Mouse (Mus musculus) midbrain, embryonic 13.5 days (tissue): Measurements from ENCODE around the gene Ice1. TPM values are rescaled to one million over a fixed set of nuclear protein-coding genes. Genes with fewer than 3 reads are reported as not detected.

ENCODE experiments used
- ATAC-seq: fragments of 200-750 bp; cut with Nextera tagmentation; 2 replicates; pipeline ENCODE4 v1.8.0; 2017; ENCODE audit warnings: mild to moderate bottlenecking, moderate TSS enrichment, moderate library complexity
- H3K27ac ChIP-seq: fragments of 300-500 bp; sonication (generic); 2 replicates; pipeline ENCODE4 v1.5.1; 2015; ENCODE audit warnings: inconsistent platforms, mild to moderate bottlenecking, moderate library complexity
- H3K27me3 ChIP-seq: fragments of 300-500 bp; sonication (generic); 2 replicates; pipeline ENCODE4 v1.6.1; 2015; ENCODE audit warnings: mild to moderate bottlenecking, inconsistent platforms
- H3K36me3 ChIP-seq: fragments of 300-500 bp; sonication (generic); 2 replicates; pipeline ENCODE4 v1.6.1; 2015; ENCODE audit warnings: mild to moderate bottlenecking, inconsistent platforms
- H3K4me1 ChIP-seq: fragments of 300-500 bp; sonication (generic); replicated peaks from 2 replicates; pipeline ENCODE4 v1.6.1; 2015; ENCODE audit warnings: inconsistent platforms
- H3K4me2 ChIP-seq: fragments of 300-500 bp; sonication (generic); replicated peaks from 2 replicates; pipeline ENCODE4 v1.6.1; 2015; ENCODE audit warnings: moderate library complexity, mild to moderate bottlenecking, inconsistent platforms
- H3K4me3 ChIP-seq: fragments of 300-500 bp; sonication (generic); replicated peaks from 2 replicates; pipeline ENCODE4 v1.5.1; 2015; ENCODE audit warnings: mild to moderate bottlenecking, inconsistent platforms
- H3K9ac ChIP-seq: fragments of 300-500 bp; sonication (generic); replicated peaks from 2 replicates; pipeline ENCODE4 v1.6.1; 2015; ENCODE audit warnings: mild to moderate bottlenecking, inconsistent platforms
- H3K9me3 ChIP-seq: fragments of 300-500 bp; sonication (generic); 2 replicates; pipeline ENCODE4 v1.6.1; 2016; ENCODE audit warnings: mild to moderate bottlenecking, inconsistent platforms
- WGBS: fragments of 180-500 bp; shearing (Covaris S2); methylation state at CpG from one replicate; pipeline ENCODE4 v1.1.7; 2015; 5-methylcytosine and 5-hydroxymethylcytosine counted together
- polyA plus RNA-seq: library from polyadenylated mRNA; unstranded; fragments of >200 nt; fragmentation: Nextera tagmentation; extraction: Ambion mirVana; gene quantifications from 2 replicates; pipeline ENCODE4 v1.2.1, GENCODE M21; 2015

Gene Ice1
- polyA plus RNA-seq, 1 experiment from 2014 or later, result 31.2 TPM

GRCm38 (mm10) chr13:70655570-70655969, 18.1 kb upstream of the Ice1 start:
- no peaks in the 10 kb centered on the region for H3K27me3 ChIP-seq
- no peak overlapping the region for H3K4me2 ChIP-seq
- no peak overlapping the region for H3K4me3 ChIP-seq
- H3K4me1 ChIP-seq, result no peaks in the 10 kb centered on the region
- H3K9me3 ChIP-seq, result no peaks in the 10 kb centered on the region
- H3K9ac ChIP-seq, result no peak overlapping the region
- H3K27ac ChIP-seq, result no peak overlapping the region
- 85% methylated on average over 12 of the region's 12 CpGs for WGBS
- ATAC-seq, result no peak
- H3K36me3 ChIP-seq, result no peaks in the 10 kb centered on the region

- WGBS, result 81% methylated on average over 5 of the region's 5 CpGs
- no peak overlapping the region for H3K4me3 ChIP-seq
- H3K4me2 ChIP-seq, result no peak overlapping the region
- H3K36me3 ChIP-seq, result no peaks in the 10 kb centered on the region
- no peak overlapping the region for H3K9ac ChIP-seq
- H3K27ac ChIP-seq, result no peak overlapping the region
- H3K27me3 ChIP-seq, result no peaks in the 10 kb centered on the region
- H3K9me3 ChIP-seq, result no peaks in the 10 kb centered on the region
- no peak for ATAC-seq
- no peaks in the 10 kb centered on the region for H3K4me1 ChIP-seq
Measured at GRCm38 (mm10) chr13:70654091-70654770, 16.8 kb upstream of the Ice1 start.

- Histone ChIP-seq H3K36me3 (no peaks in the 10 kb centered on the region), H3K9ac (no peak overlapping the region), H3K4me2 (no peak overlapping the region), H3K4me1 (no peaks in the 10 kb centered on the region), H3K4me3 (no peak overlapping the region), H3K9me3 (no peaks in the 10 kb centered on the region), H3K27ac (no peak overlapping the region), H3K27me3 (no peaks in the 10 kb centered on the region)
- no peak for ATAC-seq
- WGBS, result 79% methylated on average over 2 of the region's 2 CpGs
Measured at GRCm38 (mm10) chr13:70653457-70653856, 16.0 kb upstream of the Ice1 start.

- Histone ChIP-seq H3K4me1 (no peaks in the 10 kb centered on the region), H3K27ac (no peak overlapping the region), H3K4me3 (no peak overlapping the region), H3K9me3 (no peaks in the 10 kb centered on the region), H3K36me3 (no peaks in the 10 kb centered on the region), H3K27me3 (no peaks in the 10 kb centered on the region), H3K9ac (no peak overlapping the region), H3K4me2 (no peak overlapping the region)
- WGBS, result 78% methylated on average over 3 of the region's 3 CpGs
- no peak for ATAC-seq
Measured at GRCm38 (mm10) chr13:70650011-70650436, 12.6 kb upstream of the Ice1 start.

GRCm38 (mm10) chr13:70645968-70646505, 8.6 kb upstream of the Ice1 start:
- Histone ChIP-seq H3K4me3 (no peak overlapping the region), H3K4me1 (no peaks in the 10 kb centered on the region), H3K9ac (no peak overlapping the region), H3K27me3 (no peaks in the 10 kb centered on the region), H3K27ac (no peak overlapping the region), H3K4me2 (no peak overlapping the region), H3K36me3 (no peaks in the 10 kb centered on the region), H3K9me3 (no peaks in the 10 kb centered on the region)
- ATAC-seq, result no peak
- WGBS, result 79% methylated on average over 10 of the region's 10 CpGs

- no peak overlapping the region for H3K27ac ChIP-seq
- WGBS, result 49% methylated on average over 3 of the region's 3 CpGs
- H3K4me3 ChIP-seq, result no peak overlapping the region
- H3K4me2 ChIP-seq, result no peak overlapping the region
- no peaks in the 10 kb centered on the region for H3K27me3 ChIP-seq
- H3K36me3 ChIP-seq, result no peaks in the 10 kb centered on the region
- H3K9me3 ChIP-seq, result no peaks in the 10 kb centered on the region
- no peak for ATAC-seq
- no peaks in the 10 kb centered on the region for H3K4me1 ChIP-seq
- no peak overlapping the region for H3K9ac ChIP-seq
Measured at GRCm38 (mm10) chr13:70644083-70644462, 6.6 kb upstream of the Ice1 start.

GRCm38 (mm10) chr13:70643408-70644082, 6.1 kb upstream of the Ice1 start:
- Histone ChIP-seq H3K27ac (no peak overlapping the region), H3K36me3 (no peaks in the 10 kb centered on the region), H3K9ac (no peak overlapping the region), H3K4me3 (no peak overlapping the region), H3K4me1 (peaks cover 2% of the 10 kb centered on the region; the same call in 1 of the 2 replicates), H3K27me3 (no peaks in the 10 kb centered on the region), H3K4me2 (no peak overlapping the region), H3K9me3 (no peaks in the 10 kb centered on the region)
- peak; percentile 61; the same call in 1 of the 2 replicates for ATAC-seq
- WGBS, result 19% methylated on average over 10 of the region's 10 CpGs

- 77% methylated on average over 4 of the region's 4 CpGs for WGBS
- no peak overlapping the region for H3K27ac ChIP-seq
- no peak overlapping the region for H3K4me2 ChIP-seq
- ATAC-seq, result no peak
- H3K9ac ChIP-seq, result no peak overlapping the region
- H3K9me3 ChIP-seq, result no peaks in the 10 kb centered on the region
- H3K4me3 ChIP-seq, result no peak overlapping the region
- H3K4me1 ChIP-seq, result peaks cover 6% of the 10 kb centered on the region; the same call in 1 of the 2 replicates
- H3K27me3 ChIP-seq, result no peaks in the 10 kb centered on the region
- no peaks in the 10 kb centered on the region for H3K36me3 ChIP-seq
Measured at GRCm38 (mm10) chr13:70641941-70642340, 4.5 kb upstream of the Ice1 start.

- no peaks in the 10 kb centered on the region for H3K9me3 ChIP-seq
- no peaks in the 10 kb centered on the region for H3K27me3 ChIP-seq
- 90% methylated on average over 5 of the region's 5 CpGs for WGBS
- H3K36me3 ChIP-seq, result no peaks in the 10 kb centered on the region
- ATAC-seq, result no peak
- no peak overlapping the region for H3K9ac ChIP-seq
- H3K4me1 ChIP-seq, result peaks cover 12% of the 10 kb centered on the region
- H3K27ac ChIP-seq, result no peak overlapping the region
- no peak overlapping the region for H3K4me2 ChIP-seq
- no peak overlapping the region for H3K4me3 ChIP-seq
Measured at GRCm38 (mm10) chr13:70641381-70641780, 3.9 kb upstream of the Ice1 start.

GRCm38 (mm10) chr13:70639639-70640038, 2.2 kb upstream of the Ice1 start:
- H3K9ac ChIP-seq, result no peak overlapping the region
- H3K27ac ChIP-seq, result no peak overlapping the region
- 84% methylated on average over 3 of the region's 3 CpGs for whole genome bisulfite sequencing
- H3K27me3 ChIP-seq, result no peaks in the 10 kb centered on the region
- no peaks in the 10 kb centered on the region for H3K9me3 ChIP-seq
- H3K4me1 ChIP-seq, result peaks cover 28% of the 10 kb centered on the region
- no peak for ATAC-seq
- no peaks in the 10 kb centered on the region for H3K36me3 ChIP-seq
- no peak overlapping the region for H3K4me2 ChIP-seq
- H3K4me3 ChIP-seq, result no peak overlapping the region

GRCm38 (mm10) chr13:70637662-70638291, 343 bp upstream of the Ice1 start:
- under 1% methylated on average over 41 of the region's 42 CpGs for whole genome bisulfite sequencing
- Histone ChIP-seq H3K36me3 (no peaks in the 10 kb centered on the region), H3K4me3 (peak overlapping the region; percentile 92), H3K27me3 (no peaks in the 10 kb centered on the region), H3K4me2 (peak overlapping the region; percentile 90), H3K27ac (peak overlapping the region; percentile 92), H3K9me3 (no peaks in the 10 kb centered on the region), H3K9ac (peak overlapping the region; percentile 93), H3K4me1 (peaks cover 32% of the 10 kb centered on the region)
- ATAC-seq, result peak; percentile 97

- Histone ChIP-seq H3K27me3 (no peaks in the 10 kb centered on the region), H3K9ac (peak overlapping the region; percentile 93), H3K4me1 (peaks cover 37% of the 10 kb centered on the region), H3K4me3 (peak overlapping the region; percentile 92), H3K9me3 (no peaks in the 10 kb centered on the region), H3K27ac (no peak overlapping the region), H3K36me3 (no peaks in the 10 kb centered on the region), H3K4me2 (peak overlapping the region; percentile 90)
- ATAC-seq, result no peak
- 27% methylated on average over 10 of the region's 10 CpGs for WGBS
Measured at GRCm38 (mm10) chr13:70636706-70637105, 728 bp downstream of the Ice1 start.
